Mouse (Mus musculus): ENCODE measurements around the gene Cfap65. TPM values are rescaled to one million over a fixed set of nuclear protein-coding genes. Genes with fewer than 3 reads are reported as not detected.

Gene Cfap65
- polyA plus RNA-seq, 1 experiment from 2014 or later: 1.2 TPM

DNA sequence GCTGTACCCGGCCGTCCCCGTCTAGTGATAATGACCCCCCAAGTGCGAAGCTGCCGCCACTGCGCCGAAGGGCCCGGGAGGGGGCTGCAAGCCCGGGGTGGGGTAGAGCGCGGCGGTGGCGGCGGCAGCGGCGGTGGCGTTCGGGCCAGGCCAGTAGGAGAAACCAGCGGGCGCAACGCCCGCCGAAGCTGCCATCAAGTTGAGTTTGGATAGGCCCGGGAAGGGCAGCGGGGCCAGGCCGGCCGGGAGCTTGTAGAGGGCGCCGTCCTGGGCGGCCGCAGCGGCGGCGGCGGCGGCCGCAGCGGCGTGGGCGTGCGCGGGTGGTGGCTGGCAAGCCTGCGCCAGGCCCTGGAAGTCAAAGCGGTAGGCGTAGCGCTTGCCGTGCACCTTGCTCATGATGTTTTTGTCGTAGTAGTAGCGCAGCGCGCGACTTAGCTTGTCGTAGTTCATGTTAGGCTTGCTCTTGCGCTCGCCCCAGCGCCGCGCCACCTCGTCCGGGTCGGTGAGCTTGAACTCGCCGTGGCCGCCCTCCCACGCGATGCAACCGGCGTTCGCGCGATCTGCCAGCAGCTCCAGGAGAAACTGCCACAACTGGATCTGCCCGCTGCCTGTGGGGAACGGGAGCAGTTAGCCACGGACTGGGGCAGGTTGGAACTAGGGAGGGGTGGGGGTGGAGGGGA lies 53.2 kb downstream of the Cfap65 start:
- Histone ChIP-seq H3K9me3 (ENCODE audit: control insufficient read depth, low read length) (no peaks in the 10 kb centered on the region), H3K4me2 (ENCODE audit: low read depth, low read length) (peak overlapping the region; percentile 53), H3K4me3 (ENCODE audit: low read depth, low read length) (peak overlapping the region; percentile 35), H3K27ac (replicated peaks; ENCODE audit: low read depth, low read length) (no peak overlapping the region), H3K27me3 (replicated peaks; ENCODE audit: control insufficient read depth, insufficient read depth, low read length) (peaks cover 88% of the 10 kb centered on the region), H3K4me1 (ENCODE audit: control insufficient read depth, insufficient read depth, low read length) (peaks cover 6% of the 10 kb centered on the region), H3K36me3 (ENCODE audit: control insufficient read depth, insufficient read depth, low read length) (no peaks in the 10 kb centered on the region), H3K9ac (ENCODE audit: low read depth, low read length) (0 out of 2 replicates have a peak overlapping the region, but pooled peaks have one; percentile 30)
- under 1% methylated on average over 50 of the region's 74 CpGs for WGBS
- ATAC-seq (ENCODE audit: low read depth): no peak
- no peak for DNase-seq (ENCODE audit: low spot score)

DNA sequence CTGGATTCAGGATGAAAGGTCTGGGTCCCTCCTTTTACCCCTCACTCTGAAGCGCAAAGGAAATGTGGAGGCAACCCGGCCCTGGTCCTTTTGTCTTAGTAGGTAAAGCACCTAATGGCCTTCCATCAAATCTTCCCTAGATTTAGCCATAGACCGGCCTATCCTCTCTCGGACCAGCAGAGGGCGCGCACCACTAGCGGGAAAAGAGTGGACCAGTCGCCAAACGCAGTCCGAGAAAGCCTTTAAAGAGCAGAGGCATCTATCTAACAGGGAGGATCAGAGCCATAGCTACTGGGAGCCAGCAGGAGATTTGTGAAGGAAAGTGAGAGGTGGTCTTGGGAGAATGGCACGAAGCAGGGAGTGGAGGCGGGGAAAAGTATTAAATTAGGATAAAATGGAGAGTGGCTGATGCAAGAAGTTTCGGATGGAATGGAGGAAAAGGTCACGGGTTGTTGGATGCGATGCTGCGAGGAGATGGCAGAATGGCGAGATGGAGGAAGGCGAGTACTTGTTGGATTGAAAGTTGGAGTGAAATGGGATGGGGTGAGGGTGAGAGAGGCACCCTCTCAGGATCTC lies 54.5 kb downstream of the Cfap65 start:
- H3K9ac ChIP-seq (ENCODE audit: low read depth, low read length): no peak overlapping the region
- peak; percentile 63 for DNase-seq (ENCODE audit: low spot score)
- H3K4me2 ChIP-seq (ENCODE audit: low read depth, low read length): peak overlapping the region; percentile 24; the same call in 1 of the 2 replicates
- no peak overlapping the region for H3K27ac ChIP-seq (replicated peaks; ENCODE audit: low read depth, low read length)
- no peaks in the 10 kb centered on the region for H3K9me3 ChIP-seq (ENCODE audit: control insufficient read depth, low read length)
- no peaks in the 10 kb centered on the region for H3K36me3 ChIP-seq (ENCODE audit: control insufficient read depth, insufficient read depth, low read length)
- H3K4me1 ChIP-seq (ENCODE audit: control insufficient read depth, insufficient read depth, low read length): peaks cover 6% of the 10 kb centered on the region
- no peak for ATAC-seq (ENCODE audit: low read depth)
- H3K4me3 ChIP-seq (ENCODE audit: low read depth, low read length): no peak overlapping the region
- peaks cover 75% of the 10 kb centered on the region for H3K27me3 ChIP-seq (replicated peaks; ENCODE audit: control insufficient read depth, insufficient read depth, low read length)
- 2% methylated on average over 18 of the region's 18 CpGs for WGBS

DNA sequence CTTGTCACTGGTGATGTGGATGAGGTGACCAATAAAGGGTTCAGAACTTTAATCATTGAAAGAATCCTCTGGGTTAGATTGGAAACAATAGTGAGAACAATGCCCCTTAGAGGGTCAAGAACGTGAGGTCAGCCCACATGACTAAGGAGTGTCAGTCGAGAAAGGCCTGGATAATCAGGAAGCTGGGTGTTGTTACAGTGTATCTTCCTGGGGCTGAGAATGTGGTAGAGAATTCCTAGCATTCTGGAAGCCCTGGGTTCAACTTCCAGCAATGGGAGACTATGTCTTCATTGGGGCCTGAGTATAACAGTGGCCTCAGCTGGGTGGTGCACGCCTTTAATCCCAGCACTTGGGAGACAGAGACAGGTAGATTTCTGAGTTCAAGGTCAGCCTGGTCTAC lies 58.2 kb downstream of the Cfap65 start:
- Histone ChIP-seq H3K4me1 (ENCODE audit: control insufficient read depth, insufficient read depth, low read length) (peaks cover 3% of the 10 kb centered on the region), H3K9ac (ENCODE audit: low read depth, low read length) (no peak overlapping the region), H3K36me3 (ENCODE audit: control insufficient read depth, insufficient read depth, low read length) (no peaks in the 10 kb centered on the region), H3K9me3 (ENCODE audit: control insufficient read depth, low read length) (no peaks in the 10 kb centered on the region), H3K4me2 (ENCODE audit: low read depth, low read length) (no peak overlapping the region), H3K27ac (replicated peaks; ENCODE audit: low read depth, low read length) (no peak overlapping the region), H3K4me3 (ENCODE audit: low read depth, low read length) (no peak overlapping the region), H3K27me3 (replicated peaks; ENCODE audit: control insufficient read depth, insufficient read depth, low read length) (peaks cover 45% of the 10 kb centered on the region)
- 53% methylated on average over 3 of the region's 3 CpGs for WGBS
- ATAC-seq (ENCODE audit: low read depth) (no peak), DNase-seq (ENCODE audit: low spot score) (no peak)

DNA sequence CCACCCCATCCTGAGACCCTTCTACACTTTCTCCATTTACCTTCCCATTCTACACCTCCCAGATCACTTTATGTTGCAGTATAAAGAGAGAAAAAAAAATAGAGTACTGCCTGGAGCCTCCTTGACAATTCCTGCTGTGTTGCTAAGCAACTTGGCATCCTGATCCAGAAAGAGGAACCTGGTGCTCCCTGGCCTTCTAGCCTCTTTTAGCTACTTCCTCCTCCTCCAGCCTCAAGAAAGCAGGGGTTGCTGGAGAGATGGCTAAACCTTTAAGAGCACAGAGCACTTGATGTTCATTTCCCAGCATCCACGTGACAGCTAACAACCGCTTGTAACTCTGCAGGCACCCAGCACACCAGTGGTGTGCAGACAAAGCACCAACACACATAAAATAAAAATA lies 63.2 kb downstream of the Cfap65 start:
- Histone ChIP-seq H3K27ac (replicated peaks; ENCODE audit: low read depth, low read length) (no peak overlapping the region), H3K36me3 (ENCODE audit: control insufficient read depth, insufficient read depth, low read length) (no peaks in the 10 kb centered on the region), H3K4me3 (ENCODE audit: low read depth, low read length) (no peak overlapping the region), H3K4me1 (ENCODE audit: control insufficient read depth, insufficient read depth, low read length) (no peaks in the 10 kb centered on the region), H3K27me3 (replicated peaks; ENCODE audit: control insufficient read depth, insufficient read depth, low read length) (peaks cover 9% of the 10 kb centered on the region; the same call in 1 of the 2 replicates), H3K4me2 (ENCODE audit: low read depth, low read length) (no peak overlapping the region), H3K9me3 (ENCODE audit: control insufficient read depth, low read length) (no peaks in the 10 kb centered on the region), H3K9ac (ENCODE audit: low read depth, low read length) (no peak overlapping the region)
- ATAC-seq (ENCODE audit: low read depth) (no peak), DNase-seq (ENCODE audit: low spot score) (no peak)
- 57% methylated on average over 2 of the region's 2 CpGs for WGBS

- H3K4me1 ChIP-seq (ENCODE audit: control insufficient read depth, insufficient read depth, low read length): no peaks in the 10 kb centered on the region
- ATAC-seq (ENCODE audit: low read depth): no peak
- no peak overlapping the region for H3K27ac ChIP-seq (replicated peaks; ENCODE audit: low read depth, low read length)
- peaks cover 42% of the 10 kb centered on the region for H3K27me3 ChIP-seq (replicated peaks; ENCODE audit: control insufficient read depth, insufficient read depth, low read length)
- H3K9ac ChIP-seq (ENCODE audit: low read depth, low read length): no peak overlapping the region
- no peak overlapping the region for H3K4me2 ChIP-seq (ENCODE audit: low read depth, low read length)
- DNase-seq (ENCODE audit: low spot score): no peak
- no peaks in the 10 kb centered on the region for H3K36me3 ChIP-seq (ENCODE audit: control insufficient read depth, insufficient read depth, low read length)
- H3K4me3 ChIP-seq (ENCODE audit: low read depth, low read length): no peak overlapping the region
- H3K9me3 ChIP-seq (ENCODE audit: control insufficient read depth, low read length): no peaks in the 10 kb centered on the region
Measured at GRCm38 (mm10) chr1:74861783-74862182, 73.6 kb downstream of the Cfap65 start.

DNA sequence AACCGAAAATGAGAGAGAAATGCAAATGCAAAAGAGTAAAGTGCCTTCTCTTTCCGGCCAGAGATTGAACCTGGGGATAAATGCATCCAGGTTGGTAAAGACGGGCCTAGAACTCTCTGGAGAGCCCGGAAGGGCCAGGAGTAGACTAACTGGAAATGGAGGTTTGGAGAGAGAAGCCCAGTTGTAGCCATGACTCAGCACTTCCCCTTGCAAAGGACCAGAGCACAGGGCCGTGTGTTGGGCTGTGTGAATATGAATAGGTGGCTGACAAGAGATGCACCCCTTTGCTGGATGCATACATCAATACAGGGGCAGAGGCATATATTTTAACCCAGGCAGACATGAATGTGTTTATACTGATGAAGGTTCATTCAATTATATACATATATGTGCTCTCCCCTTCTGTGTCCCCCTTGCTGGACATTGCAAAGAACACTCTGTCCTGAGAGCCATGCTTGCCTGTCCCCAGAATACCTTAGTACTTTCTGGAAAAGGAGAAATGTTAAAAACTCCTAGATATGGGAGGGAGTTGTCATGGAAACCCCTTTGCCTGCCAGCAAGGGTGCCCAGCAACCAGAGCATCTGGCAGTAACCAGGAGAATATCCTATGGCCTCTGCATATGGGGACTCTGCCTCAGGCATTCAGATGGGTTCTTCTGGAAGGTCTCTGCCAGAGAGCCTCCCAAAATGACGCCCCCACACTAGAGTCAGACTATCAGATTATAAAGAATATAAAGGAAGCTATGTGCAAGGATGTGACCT lies 76.0 kb downstream of the Cfap65 start:
- no peaks in the 10 kb centered on the region for H3K36me3 ChIP-seq (ENCODE audit: control insufficient read depth, insufficient read depth, low read length)
- peaks cover 63% of the 10 kb centered on the region for H3K27me3 ChIP-seq (replicated peaks; ENCODE audit: control insufficient read depth, insufficient read depth, low read length)
- H3K4me1 ChIP-seq (ENCODE audit: control insufficient read depth, insufficient read depth, low read length): 0 out of 2 replicates have a peak, but pooled peaks cover 5% of the 10 kb centered on the region
- DNase-seq (ENCODE audit: low spot score) (no peak), ATAC-seq (ENCODE audit: low read depth) (no peak)
- H3K9me3 ChIP-seq (ENCODE audit: control insufficient read depth, low read length): no peaks in the 10 kb centered on the region
- H3K4me2 ChIP-seq (ENCODE audit: low read depth, low read length): no peak overlapping the region
- H3K27ac ChIP-seq (replicated peaks; ENCODE audit: low read depth, low read length): no peak overlapping the region
- H3K9ac ChIP-seq (ENCODE audit: low read depth, low read length): no peak overlapping the region
- no peak overlapping the region for H3K4me3 ChIP-seq (ENCODE audit: low read depth, low read length)
- WGBS: 31% methylated on average over 6 of the region's 6 CpGs

DNA sequence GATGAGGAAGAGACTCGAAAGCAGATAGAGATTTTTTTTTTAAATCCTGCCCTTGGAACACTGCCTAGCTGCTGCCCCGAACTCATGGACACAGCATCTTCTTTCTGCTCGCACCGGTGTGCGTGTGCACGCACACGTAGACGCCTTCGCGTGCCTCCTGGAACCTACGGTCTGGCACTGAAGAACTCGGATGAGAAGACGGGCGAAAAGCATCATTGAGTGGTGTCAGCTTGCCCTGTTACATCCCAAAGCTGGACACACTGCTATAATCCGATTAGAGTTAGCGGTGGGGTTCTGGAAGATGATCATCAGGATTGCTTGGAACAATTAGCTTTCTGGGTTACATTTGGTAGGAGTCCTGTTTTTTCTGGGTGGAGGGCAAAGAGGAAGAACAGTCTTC lies 76.6 kb downstream of the Cfap65 start:
- Histone ChIP-seq H3K27me3 (replicated peaks; ENCODE audit: control insufficient read depth, insufficient read depth, low read length) (peaks cover 69% of the 10 kb centered on the region), H3K4me1 (ENCODE audit: control insufficient read depth, insufficient read depth, low read length) (0 out of 2 replicates have a peak, but pooled peaks cover 8% of the 10 kb centered on the region), H3K9ac (ENCODE audit: low read depth, low read length) (no peak overlapping the region), H3K27ac (replicated peaks; ENCODE audit: low read depth, low read length) (no peak overlapping the region), H3K36me3 (ENCODE audit: control insufficient read depth, insufficient read depth, low read length) (no peaks in the 10 kb centered on the region), H3K4me3 (ENCODE audit: low read depth, low read length) (peak overlapping the region; percentile 34), H3K9me3 (ENCODE audit: control insufficient read depth, low read length) (no peaks in the 10 kb centered on the region), H3K4me2 (ENCODE audit: low read depth, low read length) (peak overlapping the region; percentile 53)
- DNase-seq (ENCODE audit: low spot score) (no peak), ATAC-seq (ENCODE audit: low read depth) (no peak)
- WGBS: 6% methylated on average over 16 of the region's 16 CpGs

- under 1% methylated on average over 28 of the region's 29 CpGs for WGBS
- Histone ChIP-seq H3K4me2 (ENCODE audit: low read depth, low read length) (peak overlapping the region; percentile 53), H3K27me3 (replicated peaks; ENCODE audit: control insufficient read depth, insufficient read depth, low read length) (peaks cover 74% of the 10 kb centered on the region), H3K9me3 (ENCODE audit: control insufficient read depth, low read length) (no peaks in the 10 kb centered on the region), H3K9ac (ENCODE audit: low read depth, low read length) (no peak overlapping the region), H3K36me3 (ENCODE audit: control insufficient read depth, insufficient read depth, low read length) (no peaks in the 10 kb centered on the region), H3K4me3 (ENCODE audit: low read depth, low read length) (peak overlapping the region; percentile 34), H3K4me1 (ENCODE audit: control insufficient read depth, insufficient read depth, low read length) (0 out of 2 replicates have a peak, but pooled peaks cover 8% of the 10 kb centered on the region), H3K27ac (replicated peaks; ENCODE audit: low read depth, low read length) (no peak overlapping the region)
- DNase-seq (ENCODE audit: low spot score): peak; percentile 85
- ATAC-seq (ENCODE audit: low read depth): peak; percentile 34; the same call in 1 of the 2 replicates
Measured at GRCm38 (mm10) chr1:74858171-74858719, 77.2 kb downstream of the Cfap65 start.
